Mouse (Mus musculus) activated CD4-positive, CD25-positive, alpha-beta regulatory T cell, adult 4 months (primary cell): ENCODE results near the gene Mavs. TPM values are rescaled to one million over a fixed set of nuclear protein-coding genes. Genes with fewer than 3 reads are reported as not detected.

Source experiments
- ATAC-seq: one replicate; pipeline ENCODE4 v1.8.0; 2017
- polyA plus RNA-seq, 2 experiments: library from polyadenylated mRNA; unstranded; fragments of 100-300 nt; shearing (Covaris generic); gene quantifications; one replicate each; pipeline ENCODE4 v1.2.1; 2017

Mavs gene
- 10 to 100 TPM; 18.8 to 20.4 TPM for polyA plus RNA-seq

DNA sequence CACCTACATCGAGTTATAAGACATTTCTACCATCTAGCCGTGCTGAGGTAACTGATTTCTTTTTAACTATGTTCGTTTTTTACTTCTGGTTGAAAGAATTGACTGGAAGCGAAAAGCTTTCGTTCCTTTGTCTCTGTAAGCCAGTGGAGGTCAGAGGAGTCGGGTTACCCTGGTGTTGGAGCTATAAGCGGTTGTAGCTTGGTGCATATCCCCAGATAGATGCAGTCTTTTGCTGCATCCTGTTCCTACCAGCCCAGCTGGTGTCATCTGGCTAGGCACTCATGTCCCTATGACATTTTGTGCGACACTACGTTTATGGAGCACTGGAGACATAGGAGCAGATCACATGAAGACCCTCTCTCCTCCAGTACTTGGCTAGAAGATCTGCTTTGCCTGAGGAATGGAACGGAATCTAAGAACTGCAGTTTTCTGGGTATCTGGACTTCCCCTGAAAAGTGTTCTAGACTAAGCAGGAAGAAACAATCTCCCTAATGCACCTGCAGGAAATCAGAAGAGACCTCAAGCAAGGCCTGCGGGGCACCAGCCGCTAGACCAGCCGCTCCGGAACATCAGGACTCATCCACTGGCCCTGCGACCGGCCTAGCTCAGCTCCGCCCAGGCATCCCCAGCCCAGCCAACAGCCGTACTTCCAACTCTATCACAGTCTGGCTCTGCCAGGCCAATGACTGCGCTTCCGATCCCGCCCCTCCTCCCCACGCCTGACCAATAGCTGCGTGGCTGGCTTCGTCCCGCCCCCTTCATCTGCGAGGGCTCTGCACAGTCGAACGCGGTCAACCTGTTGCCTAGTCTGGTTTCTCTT lies at the start of gene Mavs:
Mavs (plus strand) TSS at position 757 of the 820 bp plus-strand sequence.
- peak; percentile 99 for ATAC-seq

DNA sequence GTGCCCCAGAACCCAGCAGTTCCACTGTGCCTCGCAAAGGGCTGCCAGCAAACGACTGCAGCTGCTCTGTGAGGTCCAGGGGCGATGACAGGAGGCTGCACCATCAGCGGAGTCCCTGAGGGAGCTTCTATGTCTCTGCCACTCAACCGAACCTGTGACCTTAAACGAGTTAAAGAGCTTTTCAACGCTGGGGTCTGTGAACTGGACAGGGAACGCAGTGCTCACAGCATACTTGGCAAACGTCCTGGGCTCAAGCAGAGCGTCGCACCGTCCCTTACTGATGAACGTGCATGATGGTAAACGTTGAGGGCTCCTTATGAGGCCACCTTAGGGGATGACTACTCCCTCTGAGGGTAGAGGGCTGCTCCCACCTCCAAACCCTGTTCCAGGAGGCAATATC lies 47.5 kb upstream of the Mavs start:
- no peak for ATAC-seq

DNA sequence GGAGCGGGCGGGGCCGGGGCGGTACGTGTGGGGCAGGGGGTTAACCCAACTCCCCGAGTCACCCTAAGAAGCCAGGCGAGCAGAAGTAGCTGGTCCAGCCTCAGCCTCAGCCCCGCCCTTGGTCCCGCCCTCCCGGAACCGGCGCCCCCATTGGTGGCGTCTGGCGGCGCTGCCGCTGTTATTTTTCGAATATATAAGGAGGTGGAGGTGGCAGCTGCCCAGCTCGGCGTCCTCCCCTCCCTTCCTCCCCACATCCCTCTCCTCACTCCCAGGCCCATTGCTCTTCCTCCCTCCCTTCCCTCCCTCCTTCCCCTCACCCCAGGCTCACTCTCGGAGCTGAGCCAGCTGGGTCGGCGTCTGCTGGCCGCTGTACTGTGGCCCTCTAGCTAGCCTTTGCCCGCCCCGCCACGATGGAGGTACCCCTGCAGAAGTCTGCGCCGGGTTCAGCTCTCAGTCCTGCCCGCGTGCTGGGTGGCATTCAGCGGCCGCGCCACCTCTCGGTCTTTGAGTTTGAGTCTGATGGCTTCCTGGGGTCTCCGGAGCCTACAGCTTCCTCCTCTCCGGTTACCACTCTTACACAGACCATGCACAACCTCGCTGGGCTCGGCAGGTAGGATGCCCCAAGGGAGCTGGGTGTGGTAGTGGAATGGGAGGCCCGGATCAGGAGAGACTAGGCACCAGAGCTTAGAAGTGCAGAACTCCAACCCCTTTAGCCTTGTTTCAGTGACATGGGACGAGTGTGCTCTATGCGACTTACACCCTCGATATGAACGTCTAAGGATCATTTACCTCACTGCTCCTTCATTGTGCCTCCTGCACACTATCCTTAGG lies 46.9 kb upstream of the Mavs start, which contains the start of the genes Cdc25b and Spef1:
Cdc25b (plus strand) TSS at position 179 of the 831 bp plus-strand sequence.
Spef1 (minus strand) TSS at position 512 of the 831 bp plus-strand sequence.
- ATAC-seq, result peak; percentile 71

DNA sequence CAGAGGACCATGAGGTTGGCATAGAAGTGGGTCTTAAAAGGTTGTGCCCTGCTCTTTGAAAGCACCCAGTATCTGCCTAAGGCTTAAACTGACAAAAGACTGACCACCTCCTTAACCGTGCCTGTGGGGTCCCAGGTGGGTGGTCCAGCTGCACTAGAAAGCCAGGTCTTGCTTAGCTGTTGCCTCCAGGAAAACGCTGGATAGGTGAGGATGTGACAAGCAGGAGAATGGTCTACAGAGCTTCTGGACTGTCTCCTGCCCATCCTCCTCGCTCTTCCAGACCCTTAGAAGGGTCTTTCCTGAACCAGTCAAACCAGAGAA lies 46.3 kb upstream of the Mavs start:
- ATAC-seq, result no peak

DNA sequence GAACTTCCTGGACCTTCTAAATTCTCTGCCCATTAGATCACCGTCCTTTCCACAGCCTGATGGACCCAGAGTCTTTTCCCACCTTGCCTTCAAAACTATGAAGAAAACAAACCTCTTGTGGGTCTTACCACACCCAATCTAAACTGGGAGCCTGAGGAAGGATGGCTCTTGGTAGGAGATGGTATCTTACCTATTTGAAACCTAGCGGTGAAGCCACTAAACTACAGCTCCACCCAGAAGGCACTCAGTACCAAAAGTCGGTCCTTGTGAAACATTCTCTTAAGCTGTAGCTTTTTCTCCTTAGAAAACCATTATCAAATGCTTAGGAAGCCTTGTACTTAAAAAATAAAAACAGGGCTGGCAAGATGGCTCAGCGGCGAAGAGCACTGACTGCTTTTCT lies 45.6 kb upstream of the Mavs start:
- no peak for ATAC-seq

DNA sequence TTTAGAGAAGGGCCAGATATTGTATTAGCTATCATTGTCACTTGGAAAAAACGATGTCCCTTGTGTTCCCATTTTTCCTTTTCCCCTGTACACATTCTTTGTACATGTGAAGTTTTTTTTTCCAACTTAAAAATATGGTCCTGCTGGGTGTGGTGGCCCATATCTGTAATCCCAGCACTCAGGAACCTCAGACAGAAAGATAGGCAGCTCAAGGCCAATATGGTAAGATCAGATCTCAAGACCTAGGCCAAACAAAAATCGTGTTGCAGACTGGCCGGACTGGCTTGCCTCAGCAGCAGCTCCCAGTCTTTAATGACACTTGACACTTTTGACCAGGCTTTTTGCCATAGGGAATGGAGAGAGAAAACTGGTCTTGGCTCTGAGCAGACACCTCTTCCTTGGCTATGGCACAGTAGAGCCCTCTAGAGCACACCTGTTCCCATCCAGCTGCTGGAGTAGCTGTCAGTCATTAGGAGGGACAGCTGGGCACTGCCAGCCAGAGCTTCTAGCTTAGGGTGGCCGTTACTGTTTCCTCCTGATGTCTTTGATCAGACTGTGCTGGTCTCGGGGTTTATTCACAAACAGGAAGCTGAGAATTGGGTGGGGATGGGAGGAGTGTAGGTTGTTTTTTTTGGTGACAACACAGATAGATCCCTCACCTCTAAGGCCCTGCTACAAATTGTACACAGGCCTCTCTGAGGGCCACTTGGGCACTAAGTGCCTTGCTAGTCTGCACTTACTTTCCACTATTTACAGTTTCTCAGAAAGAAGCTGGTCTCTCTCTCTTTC lies 44.1 kb upstream of the Mavs start:
- ATAC-seq, result peak; percentile 49

DNA sequence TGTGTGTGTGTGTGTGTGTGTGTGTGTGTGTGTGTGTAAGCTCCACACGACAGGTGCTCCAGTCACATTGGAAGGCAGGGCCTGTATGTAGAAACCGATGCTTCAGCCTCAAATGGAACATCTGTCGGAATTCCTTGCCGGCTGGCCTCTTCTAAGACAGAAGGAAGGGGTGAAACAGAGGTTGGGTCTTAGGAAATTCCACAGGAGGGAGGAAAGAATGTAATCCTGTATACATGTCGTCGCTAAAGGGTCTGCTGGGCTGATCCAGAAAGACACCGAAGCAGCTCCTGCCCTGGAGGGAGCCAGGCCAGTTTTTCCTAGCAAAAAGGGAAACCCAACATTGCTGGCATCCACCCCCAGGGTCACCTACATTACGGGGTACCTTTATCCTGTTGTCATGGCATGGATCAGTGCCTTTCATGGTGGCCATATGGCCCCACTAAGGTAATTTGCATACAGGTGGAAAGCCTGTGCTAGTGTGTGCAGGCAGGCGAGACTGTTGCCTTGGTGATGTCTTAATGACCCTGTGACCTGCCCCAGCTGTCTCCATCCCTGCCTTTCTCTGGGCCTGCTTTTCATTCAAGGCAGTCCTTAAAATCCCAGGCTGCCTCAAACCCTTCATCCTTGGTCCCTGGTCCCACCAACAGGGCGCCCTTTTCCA lies 43.4 kb upstream of the Mavs start:
- peak; percentile 5 for ATAC-seq

DNA sequence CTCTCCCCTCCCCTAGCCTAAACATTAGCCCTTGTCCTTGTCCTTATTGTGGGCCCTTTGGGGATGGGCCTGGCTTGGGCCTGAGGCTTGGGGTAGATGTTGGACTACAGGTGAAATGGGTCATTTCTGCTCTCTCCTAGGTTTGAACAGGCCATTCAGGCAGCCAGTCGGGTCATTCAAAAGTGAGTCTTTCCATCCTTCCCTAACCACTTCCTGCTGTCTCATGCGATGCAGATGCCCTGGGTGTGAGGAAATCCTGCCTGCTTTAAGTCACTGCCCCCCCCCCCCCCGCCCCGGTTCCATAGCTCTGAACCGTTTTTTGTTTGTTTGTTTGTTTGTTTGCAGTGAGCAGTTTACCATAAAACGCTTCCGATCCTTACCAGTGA lies 42.9 kb upstream of the Mavs start:
- peak; percentile 20 for ATAC-seq

DNA sequence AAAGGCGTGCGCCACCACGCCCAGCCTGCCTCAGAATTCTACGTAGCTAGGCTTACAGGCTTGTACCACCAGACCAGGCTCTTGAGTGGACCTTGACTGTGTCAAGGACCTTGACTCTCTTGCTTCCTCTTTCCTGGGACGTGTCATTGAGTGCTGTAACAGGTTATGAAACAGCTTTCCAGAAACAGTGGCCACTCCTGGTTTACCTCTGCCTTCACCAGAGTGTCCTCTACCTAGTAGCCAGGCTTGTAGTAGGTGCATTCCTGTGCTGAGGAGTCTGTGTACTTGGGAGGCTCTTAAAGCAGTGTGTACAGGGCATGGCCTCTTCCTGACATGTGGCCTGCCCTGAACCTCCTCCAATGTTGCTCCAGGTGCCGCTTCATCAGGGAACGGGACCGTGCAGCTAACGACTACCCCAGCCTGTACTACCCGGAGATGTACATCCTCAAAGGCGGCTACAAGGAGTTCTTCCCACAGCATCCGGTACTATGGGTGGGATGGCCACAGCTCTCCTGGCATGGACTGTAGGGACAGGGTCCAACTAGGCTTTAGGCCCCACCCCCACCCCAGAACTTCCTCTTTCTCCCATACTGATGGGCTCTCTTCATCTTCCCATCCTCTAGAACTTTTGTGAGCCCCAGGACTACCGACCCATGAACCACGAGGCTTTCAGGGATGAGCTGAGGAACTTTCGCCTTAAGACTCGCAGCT lies 37.1 kb upstream of the Mavs start:
- ATAC-seq, result no peak

DNA sequence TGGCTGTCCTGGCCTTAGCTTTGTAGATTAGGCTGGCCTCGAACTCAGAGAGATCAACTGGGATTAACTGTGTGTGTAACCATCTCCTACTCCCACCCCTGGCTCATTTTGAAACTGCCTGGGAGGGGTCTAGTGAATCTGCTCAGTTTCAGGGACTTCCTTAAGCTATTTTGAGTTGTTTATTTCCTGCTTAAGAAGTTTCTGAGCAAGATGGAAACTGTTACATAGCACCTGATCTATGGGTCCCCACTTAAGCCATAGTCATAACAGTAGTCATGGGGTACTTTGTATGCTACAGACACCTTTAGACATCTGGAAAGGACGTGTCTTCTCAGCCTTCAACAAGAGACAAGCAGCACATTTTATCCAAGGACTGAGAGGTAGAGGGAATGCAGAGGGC lies 33.2 kb upstream of the Mavs start:
- no peak for ATAC-seq

DNA sequence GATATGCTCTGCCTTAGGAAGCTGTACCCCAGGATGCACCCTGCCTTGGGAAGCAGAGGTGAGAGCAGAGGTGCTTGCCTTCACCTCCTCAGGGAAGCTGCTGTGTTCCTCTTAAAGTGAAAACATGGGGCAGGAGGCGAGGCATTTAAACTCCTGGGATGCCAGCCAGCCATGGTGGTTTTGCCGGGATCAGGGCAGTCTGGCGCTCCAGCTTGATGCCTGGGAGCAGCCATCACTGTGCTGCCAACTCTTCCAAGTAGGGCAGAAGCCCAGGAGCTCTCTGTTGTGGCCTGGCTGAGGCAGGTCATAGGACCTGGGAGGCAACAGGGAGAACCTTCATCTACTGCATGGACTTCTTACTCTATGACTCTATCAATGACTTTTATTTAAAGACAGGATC lies 32.6 kb upstream of the Mavs start:
- no peak for ATAC-seq

DNA sequence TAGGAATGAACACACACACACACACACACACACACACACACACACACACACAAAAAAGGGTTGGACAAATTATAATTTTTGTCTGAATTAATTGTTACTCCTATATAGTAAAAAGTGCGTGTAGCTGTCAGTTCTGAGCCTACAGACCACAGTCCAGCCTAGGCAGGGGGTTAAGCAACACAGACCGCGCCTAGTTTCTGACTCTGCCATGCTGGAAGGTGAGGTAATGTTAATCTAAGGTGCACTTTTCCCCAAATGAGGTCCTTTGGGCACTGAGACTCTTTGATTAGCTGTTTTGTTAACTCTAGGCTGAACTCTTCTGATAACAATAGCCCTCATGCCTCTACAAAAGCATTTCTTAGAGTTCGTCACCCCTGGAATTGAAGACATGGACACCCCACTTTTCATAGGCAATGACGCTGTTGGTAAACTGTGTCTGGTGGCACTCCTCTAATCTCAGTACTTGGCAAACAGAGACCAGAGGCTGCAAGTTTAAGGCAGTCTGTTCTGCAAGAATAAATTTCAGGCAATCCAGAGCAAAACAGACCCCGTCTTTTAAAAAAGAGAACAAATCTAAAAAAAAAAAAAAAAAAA lies 29.9 kb upstream of the Mavs start:
- no peak for ATAC-seq

DNA sequence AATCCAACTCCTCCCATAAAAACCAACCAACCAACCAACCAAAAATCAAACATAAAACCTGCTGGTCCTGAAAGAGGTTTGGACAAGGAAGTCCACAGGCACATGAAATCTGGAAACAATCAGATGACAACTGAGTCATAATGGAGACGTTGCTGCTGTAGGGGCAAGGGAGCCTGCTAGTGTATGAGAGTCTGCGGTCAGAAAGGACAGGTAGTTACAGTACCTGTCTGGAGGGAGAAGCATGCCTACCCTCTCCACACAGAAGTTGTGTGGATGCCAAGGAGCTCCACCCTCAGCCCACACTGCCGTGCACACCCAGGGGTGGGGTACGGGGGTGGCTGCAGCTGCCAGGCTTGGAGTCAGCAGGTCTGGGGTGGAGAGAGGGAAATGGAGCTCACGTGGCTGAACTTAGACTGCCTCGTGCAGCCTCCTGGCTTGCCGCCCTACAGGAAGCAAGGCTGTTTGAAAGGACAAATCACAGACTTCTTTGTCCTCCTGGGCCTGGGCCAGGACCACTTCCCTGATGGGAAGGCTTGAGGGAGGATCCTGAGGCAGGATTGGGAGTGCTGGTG lies 29.4 kb upstream of the Mavs start:
- ATAC-seq, result peak; percentile 55

DNA sequence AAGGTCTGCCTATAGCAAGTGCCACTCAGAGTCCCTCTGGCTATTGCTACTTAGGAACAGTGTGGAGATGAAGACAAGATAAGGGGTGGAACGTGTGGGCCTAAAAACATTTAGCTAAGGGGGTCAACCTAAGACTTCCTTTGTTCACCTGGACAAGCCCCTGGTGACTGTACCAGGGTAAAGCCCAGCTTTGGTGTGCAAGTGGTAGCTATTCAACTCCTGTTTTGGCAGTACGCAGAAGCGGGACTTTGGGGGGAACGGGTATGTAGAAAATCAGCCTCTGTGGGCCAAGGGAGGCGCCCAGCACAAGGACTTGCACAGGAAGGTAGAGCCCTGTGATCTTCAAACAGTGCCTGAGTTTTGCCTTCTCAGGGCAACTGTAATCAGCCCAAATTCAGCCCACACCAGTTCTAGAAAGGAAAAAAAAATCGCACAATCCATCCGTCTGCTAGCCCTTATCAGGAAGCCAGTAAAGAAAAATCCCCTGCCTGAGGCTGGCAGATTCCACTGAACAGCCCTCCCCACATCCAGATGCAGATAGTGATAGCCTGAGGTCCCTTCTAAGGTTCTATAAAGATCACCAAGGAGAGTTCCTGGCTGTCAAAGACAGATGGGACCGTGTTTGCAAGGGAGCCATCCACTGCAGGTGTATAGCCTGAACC lies 28.2 kb upstream of the Mavs start:
- ATAC-seq, result no peak

DNA sequence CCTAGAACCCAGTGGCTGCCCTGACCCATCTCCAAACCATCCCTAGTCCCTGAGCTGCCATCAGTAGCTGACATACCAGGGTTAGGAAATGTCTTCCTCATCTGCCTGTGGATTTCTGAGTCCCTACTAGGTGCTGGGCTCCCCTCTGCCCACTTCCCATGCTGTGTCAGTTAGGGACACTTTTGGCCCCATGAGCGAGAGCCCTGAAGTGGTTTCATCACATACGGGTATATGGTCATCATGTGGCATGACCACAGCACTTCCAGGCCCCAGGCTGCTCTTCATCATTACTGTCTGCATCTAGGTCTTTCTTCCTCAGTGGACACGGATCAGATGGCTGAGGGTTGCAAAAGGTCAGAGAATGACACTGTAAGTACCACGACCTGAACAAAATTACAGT lies 27.1 kb upstream of the Mavs start, which contains the start of gene Ap5s1:
Ap5s1 (plus strand) TSS at position 301 of the 400 bp plus-strand sequence.
- ATAC-seq, result no peak

DNA sequence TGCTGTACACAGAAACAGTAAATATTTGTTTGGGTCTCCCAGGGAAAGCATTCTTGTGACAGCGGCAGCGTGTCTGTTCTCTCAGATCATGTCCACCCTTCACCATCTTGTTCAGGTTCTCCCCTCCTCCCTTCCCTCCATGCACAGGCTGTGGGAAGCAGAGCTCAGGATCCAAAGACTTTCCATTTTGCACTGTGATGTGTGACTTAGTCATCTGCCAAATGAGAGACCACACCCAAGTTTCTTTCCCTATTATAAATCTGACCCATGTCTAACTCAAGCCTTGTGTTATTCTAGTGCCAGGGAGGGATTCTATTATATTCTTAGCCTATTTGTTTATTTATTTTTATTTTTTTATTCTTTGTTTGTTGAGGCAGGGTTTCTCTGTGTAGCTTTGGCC lies 25.5 kb upstream of the Mavs start:
- no peak for ATAC-seq

DNA sequence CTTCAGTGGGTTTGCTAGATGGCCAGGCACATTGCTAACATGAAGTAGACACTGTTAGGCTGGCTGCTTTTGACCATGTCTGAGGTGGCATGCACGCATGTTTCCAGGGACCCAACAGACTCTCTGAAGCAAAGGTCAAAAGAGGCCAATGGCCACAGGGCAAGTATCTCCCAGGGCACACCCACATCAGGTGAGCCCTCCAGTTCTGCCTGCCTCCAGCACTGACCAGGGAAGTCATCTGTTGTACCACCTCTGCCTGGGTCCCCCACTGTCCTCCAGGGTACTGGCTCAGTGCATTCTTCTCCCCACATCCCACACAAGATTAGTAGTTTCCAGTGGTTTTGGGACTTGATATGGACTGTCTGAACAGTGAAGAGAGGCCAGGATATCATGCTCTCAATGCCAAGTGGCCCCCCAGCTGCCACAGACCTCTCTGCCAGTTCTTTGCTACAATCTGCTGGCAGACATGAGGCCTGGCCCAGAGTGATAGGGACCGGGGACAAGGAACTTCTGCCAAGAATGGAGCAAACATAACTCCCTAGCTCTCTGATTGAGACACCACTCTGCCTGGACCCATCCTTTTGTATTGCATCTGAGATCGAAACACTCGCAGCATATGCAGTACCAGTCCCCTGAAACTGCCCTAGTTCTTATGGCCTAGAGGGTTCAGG lies 24.6 kb upstream of the Mavs start:
- ATAC-seq, result no peak

DNA sequence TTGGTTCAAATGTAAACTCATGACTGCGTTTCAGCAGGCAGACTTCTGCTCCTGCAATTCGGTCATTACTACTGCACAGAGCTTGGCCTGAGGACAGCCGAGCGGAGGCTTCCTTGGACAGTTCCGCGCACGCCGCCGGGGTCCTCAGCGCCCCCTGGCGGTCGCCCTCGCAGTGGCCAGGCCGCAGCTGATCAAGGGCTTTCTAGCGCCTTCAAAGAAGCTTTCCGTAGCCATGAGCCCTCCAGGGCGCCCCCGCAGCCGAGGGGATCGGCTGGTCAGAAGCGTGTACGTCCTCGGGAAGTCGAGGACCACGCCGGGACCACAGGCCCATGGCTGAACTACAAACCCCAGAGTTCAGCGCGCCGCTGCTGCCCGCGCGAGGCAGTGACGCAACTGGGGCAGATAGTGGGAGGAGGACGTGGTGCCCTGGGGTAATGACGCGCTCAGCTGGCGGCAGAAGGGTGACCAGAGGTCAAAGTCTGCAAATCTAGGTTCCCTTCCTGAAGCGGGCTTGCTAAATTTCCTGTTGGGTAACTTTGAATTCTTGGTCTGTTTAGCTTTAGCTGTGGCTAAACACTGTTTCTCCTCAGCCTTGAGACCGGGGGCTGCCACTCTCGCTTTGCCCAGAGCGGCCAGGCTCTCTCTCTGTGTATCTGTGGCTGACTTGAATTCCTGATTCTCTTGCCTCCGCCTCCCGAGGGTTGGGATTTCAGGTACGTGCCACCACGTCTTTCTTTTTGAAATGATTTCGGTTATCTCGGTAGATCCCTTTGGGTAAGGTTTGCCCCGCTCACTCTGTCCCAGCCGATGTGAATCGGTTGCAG lies 23.7 kb upstream of the Mavs start:
- ATAC-seq, result peak; percentile 98
